Mouse (Mus musculus) heart, adult 18-20 months (tissue): ENCODE data around the gene Camta1. TPM values are rescaled to one million over a fixed set of nuclear protein-coding genes. Genes with fewer than 3 reads are reported as not detected.
"Not testable (repeated sequence)": the region's sequence is repeated elsewhere in the genome, so short reads cannot be mapped to it uniquely, and the experiment has no call there.

ENCODE experiments used
- DNase-seq, 2 experiments: peaks; one replicate each; pipeline ENCODE4 v3.0.0; 2021 to 2022; ENCODE audit warnings: mixed read lengths in 1 of 2
- total RNA-seq, 2 experiments: library from RNA; stranded (reverse); gene quantifications; 2 replicates each; pipeline ENCODE4 v1.2.3; 2021

Gene Camta1
- total RNA-seq, 2 experiments from 2014 or later = 207 to 208 TPM

DNA sequence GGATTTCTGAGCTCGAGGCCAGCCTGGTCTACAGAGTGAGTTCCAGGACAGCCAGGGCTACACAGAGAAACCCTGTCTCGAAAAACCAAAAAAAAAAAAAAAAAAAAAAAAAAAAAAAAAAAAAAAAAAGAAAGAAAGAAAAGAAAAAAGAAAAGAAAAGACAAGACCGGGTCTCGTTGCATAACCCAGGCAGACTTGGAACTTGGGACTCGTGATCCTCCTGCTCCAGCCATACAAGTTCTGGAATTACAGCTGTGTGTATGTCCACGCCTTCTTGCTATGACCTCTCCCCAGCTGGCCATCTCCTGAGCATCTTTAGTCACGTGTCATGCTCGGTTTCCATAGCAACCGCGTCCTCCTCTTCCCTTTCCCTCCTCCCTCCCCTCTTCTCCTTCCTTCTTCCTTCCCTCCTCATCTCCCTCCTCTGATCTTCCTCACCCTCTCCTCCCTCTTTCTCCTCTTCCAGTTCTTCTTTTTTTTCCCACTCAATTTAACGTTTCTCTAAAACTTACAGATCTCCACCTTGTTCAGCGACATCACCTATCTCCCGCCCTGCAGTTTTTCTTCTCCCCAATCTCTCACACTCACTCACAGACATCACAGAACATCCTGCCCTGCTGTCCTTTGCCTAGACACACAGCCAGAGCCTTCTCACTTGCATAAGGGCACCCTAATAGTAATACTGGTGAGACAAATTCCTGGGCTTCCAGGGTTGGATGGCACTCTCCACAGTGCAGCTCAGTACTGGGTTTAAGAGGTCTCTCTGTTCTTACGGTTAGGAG, 934.6 kb downstream of the Camta1 start:
- DNase-seq = peak in 1 of 2 experiments; percentile 22

- DNase-seq = no peak
Measured at GRCm38 (mm10) chr4:150925923-150926322, 935.8 kb downstream of the Camta1 start.

- no peak for DNase-seq
Measured at GRCm38 (mm10) chr4:150924936-150925335, 936.7 kb downstream of the Camta1 start.

GRCm38 (mm10) chr4:150924308-150924707, 937.4 kb downstream of the Camta1 start:
- DNase-seq = no peak

- no peak for DNase-seq
Measured at GRCm38 (mm10) chr4:150921206-150921605, 940.5 kb downstream of the Camta1 start.

GRCm38 (mm10) chr4:150917336-150918027, 944.2 kb downstream of the Camta1 start:
- no peak for DNase-seq

DNA sequence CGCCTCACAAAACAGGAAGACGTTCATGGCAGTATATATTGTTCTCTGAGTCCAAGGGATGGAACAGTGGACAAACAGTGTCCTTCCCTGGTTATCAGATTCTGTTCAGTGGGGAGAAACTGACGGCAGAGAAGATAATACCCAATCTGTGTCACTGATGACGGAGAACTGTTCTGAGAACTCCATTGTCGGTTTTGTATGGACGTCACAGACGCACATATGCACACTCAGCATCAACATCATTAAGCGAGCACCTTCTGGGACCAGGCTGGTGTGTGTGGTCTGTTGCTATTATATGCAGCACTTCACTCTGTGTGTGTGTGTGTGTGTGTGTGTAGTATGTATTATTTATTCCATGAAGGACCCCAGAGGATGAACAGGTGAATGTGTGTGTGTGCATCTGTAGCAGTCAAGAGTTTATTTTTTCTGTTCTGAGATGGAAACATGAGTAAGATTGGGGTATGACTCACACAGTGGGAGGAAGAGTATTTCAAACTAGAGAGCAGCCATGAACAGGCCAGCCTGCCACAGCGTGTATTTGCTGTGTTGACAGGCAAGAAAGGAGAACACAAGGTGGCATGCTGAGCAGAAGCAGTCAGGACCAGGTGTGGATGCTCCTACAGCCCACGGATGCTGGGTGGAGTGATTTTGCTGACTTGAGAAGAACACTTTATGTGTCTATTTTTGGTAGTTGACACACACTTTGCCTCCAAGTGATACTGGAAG, 946.3 kb downstream of the Camta1 start:
- no peak for DNase-seq

DNA sequence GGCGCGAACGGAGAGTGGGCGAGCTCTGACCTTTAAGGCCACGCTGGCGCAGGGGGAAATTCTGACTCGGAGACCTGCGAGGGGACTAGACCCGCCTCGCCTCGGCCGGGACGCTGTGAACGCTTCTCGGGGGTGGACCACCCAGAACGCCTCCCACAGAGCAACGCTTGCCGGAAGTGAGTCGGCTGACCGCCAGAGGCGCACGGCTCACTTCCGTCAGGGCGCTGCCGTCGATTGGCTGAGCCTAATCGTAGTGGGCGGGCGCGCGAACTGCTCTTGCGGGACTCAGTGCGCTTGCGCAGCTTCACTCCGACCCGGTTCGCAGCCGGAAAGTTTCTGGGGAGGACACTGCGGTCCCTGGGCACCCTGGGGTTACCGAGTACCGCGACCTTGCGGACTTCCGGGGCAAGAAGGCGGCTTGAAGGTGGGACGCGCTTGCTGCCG, 947.4 kb downstream of the Camta1 start, which contains the start of the genes Park7 and Tnfrsf9:
Gene Park7 (minus strand): TSS at position 148 of the 444 bp plus-strand sequence.
Gene Tnfrsf9 (plus strand): TSS at position 273 of the 444 bp plus-strand sequence.
- peak; percentile 96 to 99 for DNase-seq

DNA sequence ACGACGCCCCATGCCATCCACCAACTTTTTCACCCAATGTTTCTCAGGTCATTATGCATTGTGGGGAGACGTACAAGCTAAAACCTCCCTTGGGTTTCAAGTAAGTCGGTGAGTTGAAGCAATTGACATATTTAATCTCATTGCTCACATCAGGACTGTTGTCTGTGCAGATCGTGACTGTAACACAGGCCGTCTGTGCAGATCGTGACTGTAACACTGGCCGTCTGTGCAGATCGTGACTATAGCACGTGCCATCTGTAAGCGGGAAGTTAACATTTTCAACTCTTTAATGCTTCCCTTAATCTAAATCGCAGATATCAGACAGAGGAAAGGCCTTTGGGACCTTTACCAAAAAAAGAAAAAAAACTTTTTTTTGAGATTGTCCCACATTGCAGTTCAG, 947.9 kb downstream of the Camta1 start:
- DNase-seq = no peak

DNA sequence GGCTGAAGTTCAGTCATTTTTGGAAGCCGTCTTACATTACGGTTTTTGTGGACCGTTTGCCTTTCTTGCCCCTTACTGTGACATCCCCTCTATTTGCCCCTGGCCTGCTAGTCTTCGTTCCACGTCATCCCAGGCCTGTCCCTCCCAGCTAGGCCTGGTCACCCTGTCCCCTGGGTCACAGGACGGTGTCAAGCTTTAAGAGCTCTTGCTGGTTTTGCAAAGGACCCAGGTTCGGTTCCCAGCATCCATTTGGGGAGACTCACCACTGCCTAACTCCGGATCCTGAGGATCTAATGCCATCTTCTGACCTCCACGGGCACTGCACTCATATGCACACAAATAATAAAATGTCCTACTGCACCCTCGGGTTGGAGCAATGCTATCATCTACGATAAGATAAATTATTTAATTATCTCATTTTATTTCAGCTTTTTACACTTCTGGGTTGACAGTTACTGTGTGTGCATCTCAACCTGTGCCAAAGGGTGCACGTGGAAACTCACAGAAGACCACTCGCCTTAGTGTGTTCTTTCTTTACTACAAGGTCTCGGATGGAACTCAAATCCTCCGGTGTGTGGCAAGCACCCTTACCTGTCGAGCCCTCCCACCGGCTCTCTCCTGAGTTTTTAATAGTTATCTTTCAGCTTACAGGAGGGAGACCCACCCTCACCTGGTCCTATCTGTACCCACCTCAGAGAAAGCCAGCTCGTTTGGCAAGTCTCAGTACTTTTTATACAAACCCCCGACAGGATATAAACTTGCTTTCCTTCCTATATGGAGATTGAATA, 951.3 kb downstream of the Camta1 start:
- no peak for DNase-seq

DNA sequence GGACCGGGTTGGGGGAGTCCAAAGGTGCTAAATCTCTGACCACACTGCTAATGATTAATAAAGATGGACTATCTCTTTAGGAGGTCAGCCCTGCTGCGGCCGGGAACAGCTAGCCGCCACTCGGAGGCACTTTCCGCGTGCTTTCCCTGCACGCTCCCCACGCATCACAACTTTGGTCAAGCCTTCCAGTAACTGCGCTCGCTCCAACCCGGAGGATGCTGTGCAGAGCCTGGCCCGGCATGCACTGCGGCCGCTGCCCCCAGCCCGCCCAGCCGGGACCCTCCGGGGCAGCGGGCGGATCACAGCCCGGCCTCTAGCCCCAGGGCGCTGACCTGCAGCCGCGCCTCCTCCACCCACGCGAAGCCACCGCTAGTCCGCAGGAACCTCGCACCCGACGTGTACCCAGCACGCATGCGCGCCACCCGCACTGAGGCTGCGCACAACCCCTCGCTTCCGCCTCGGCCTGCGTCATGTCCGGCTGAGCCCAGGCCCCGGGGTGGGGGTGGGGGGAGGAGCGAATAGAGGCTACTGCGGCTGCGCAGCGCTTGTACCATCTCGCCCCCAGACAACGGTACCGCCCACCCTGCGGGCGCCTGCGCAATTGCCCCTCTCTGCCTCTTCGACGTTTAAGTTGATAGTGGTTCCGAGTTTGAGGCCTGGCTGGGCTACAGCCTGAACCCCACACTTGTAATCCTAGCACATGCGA, 952.1 kb downstream of the Camta1 start:
- peak; percentile 98 to 100 for DNase-seq

DNA sequence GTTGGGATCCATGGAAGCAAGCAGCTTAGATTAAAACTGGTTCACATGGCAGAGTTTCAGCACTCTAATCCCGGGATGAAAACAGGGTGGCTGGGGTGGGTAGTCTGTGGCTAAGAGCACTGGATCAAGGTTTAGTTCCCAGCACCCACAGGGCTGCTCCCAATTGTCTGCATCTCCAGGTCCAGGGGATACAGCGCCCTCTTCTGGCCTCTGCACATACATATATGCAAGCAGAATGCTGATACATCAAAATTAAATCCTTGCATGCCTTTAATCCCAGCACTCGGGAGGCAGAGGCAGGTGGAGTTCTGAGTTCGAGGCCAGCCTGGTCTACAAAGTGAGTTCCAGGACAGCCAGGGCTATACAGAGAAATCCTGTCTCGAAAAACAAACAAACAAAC, 953.2 kb downstream of the Camta1 start:
- not testable (repeated sequence) for DNase-seq

- DNase-seq = no peak
Measured at GRCm38 (mm10) chr4:150907099-150907498, 954.6 kb downstream of the Camta1 start.

- peak in 1 of 2 experiments; percentile 37 for DNase-seq
Measured at GRCm38 (mm10) chr4:150903091-150903742, 958.5 kb downstream of the Camta1 start.

DNA sequence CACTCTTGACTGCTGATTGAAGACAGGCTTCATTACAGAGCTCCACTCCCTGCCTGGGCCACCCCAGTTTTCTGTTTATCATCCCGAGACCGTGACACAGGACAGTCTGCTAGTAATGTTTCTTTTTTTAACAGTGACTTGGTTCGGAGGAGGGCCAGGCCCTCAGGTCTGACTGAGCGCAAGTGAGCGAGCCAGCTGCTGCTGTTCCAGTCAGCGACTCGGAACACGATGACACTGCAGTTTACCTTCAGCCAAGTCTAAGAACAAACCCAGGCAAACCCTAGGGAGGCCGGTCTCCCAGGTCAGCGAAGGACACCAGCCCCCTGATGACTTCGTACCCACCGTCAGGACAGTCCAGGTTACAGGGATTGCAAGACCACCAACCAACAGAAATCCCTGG, 959.6 kb downstream of the Camta1 start:
- DNase-seq = peak in 1 of 2 experiments; percentile 82

GRCm38 (mm10) chr4:150901651-150902050, 960.0 kb downstream of the Camta1 start:
- DNase-seq = peak; percentile 85 to 92

DNA sequence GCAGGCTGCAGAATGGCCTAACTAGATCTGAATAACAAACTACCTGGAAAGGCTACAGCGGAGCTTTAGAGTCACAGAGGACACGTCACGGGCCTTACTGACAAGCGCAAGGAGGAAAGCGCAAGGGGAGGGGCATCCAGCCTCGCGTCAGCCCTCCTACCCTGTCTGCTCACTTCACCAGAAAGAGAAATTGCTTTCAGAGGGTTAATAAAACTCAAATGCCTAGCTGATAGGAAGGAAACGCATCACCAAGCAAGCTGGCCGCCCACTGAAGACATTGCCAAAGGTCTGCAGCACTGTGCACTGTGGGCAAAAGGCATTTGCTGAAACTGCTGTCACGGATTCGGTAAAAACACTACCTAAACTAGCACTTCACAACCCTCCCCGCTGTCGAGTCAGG, 961.2 kb downstream of the Camta1 start:
- no peak for DNase-seq

DNA sequence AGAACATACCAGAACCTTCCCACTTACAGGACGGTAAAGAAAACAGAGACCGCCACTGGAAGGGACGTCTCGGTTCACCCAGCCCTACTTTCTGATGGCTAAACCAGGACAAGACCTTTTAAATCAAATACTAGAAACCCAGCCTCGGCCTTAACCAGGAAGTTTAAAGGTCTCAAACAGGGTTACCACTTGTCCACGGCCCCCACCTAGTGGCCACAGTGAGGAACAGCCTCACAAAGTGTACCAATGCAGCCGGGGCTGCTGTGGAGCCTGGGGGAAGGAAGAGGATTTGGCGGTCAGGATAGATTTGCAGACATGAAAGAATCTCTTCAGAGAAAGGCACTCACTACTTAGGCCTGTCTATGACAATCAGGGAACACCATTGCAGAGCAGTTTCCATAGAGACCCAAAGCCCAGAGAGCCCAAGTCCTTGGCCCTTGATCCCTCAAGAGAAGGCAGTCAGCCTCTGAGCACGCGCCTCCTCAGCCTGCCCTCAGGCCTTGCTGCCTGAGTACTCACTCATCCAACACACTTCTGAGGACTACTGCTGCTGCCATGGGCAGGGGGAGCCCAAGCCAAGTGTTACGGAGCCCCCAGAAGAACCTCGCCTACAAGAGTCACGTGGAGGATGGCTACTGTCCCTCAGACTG, 962.8 kb downstream of the Camta1 start:
- peak; percentile 63 to 86 for DNase-seq

GRCm38 (mm10) chr4:150896896-150897624, 964.6 kb downstream of the Camta1 start:
- DNase-seq = no peak
